Mouse (Mus musculus) liver, embryonic 11.5 days (tissue): Measurements from ENCODE around the gene Rest. TPM values are rescaled to one million over a fixed set of nuclear protein-coding genes. Genes with fewer than 3 reads are reported as not detected.

Experiments
- ATAC-seq: fragments of 200-750 bp; cut with Nextera tagmentation; replicated peaks from 2 replicates; pipeline ENCODE4 v1.8.0; 2017; ENCODE audit warnings: moderate number of reproducible peaks, mild to moderate bottlenecking, moderate TSS enrichment, moderate library complexity; ENCODE audit not compliant: low FRiP score
- DNase-seq: peaks from one replicate; pipeline ENCODE4 v3.0.0-alpha.2; 2017; ENCODE audit warnings: low spot score
- H3K27ac ChIP-seq: fragments of 300-500 bp; sonication (generic); 2 replicates; pipeline ENCODE4 v1.5.1; 2014; ENCODE audit warnings: mild to moderate bottlenecking, low read depth, low read length, control low read depth
- H3K27me3 ChIP-seq: fragments of 300-500 bp; sonication (generic); replicated peaks from 2 replicates; pipeline ENCODE4 v1.6.1; 2014; ENCODE audit warnings: low read length, mixed read lengths; ENCODE audit not compliant: control insufficient read depth, insufficient read depth
- H3K36me3 ChIP-seq: fragments of 300-500 bp; sonication (generic); 2 replicates; pipeline ENCODE4 v1.6.1; 2014; ENCODE audit warnings: mild to moderate bottlenecking, low read length, moderate library complexity, mixed read lengths; ENCODE audit not compliant: control insufficient read depth, insufficient read depth
- H3K4me1 ChIP-seq: fragments of 300-500 bp; sonication (generic); replicated peaks from 2 replicates; pipeline ENCODE4 v1.6.1; 2014; ENCODE audit warnings: low read length, mixed read lengths; ENCODE audit not compliant: control insufficient read depth, insufficient read depth
- H3K4me2 ChIP-seq: fragments of 300-500 bp; sonication (generic); 2 replicates; pipeline ENCODE4 v1.6.1; 2014; ENCODE audit warnings: mild to moderate bottlenecking, control low read depth, moderate library complexity
- H3K4me3 ChIP-seq: fragments of 300-500 bp; sonication (generic); 2 replicates; pipeline ENCODE4 v1.5.1; 2014; ENCODE audit warnings: low read depth, low read length, control low read depth
- H3K9ac ChIP-seq: fragments of 300-500 bp; sonication (generic); 2 replicates; pipeline ENCODE4 v1.6.1; 2014; ENCODE audit warnings: low read depth, low read length, control low read depth
- H3K9me3 ChIP-seq: fragments of 300-500 bp; sonication (generic); 2 replicates; pipeline ENCODE4 v1.6.1; 2016; ENCODE audit warnings: low read length, inconsistent platforms, mixed read lengths; ENCODE audit not compliant: control insufficient read depth
- WGBS: fragments of 180-500 bp; shearing (Covaris S2); extraction: QIAGEN DNeasy Blood & Tissue Kit; methylation state at CpG from one replicate; pipeline ENCODE4 v1.1.7; 2014; 5-methylcytosine and 5-hydroxymethylcytosine counted together
- polyA plus RNA-seq: library from polyadenylated mRNA; unstranded; fragments of >200 nt; fragmentation: Nextera tagmentation; extraction: Ambion mirVana; gene quantifications from 2 replicates; pipeline ENCODE4 v1.2.1, GENCODE M21; 2014

Gene Rest
- polyA plus RNA-seq, 1 experiment from 2014 or later = 22.7 TPM

GRCm38 (mm10) chr5:77257603-77258002 lies 7.7 kb upstream of the Rest start:
- ATAC-seq (no peak), DNase-seq (no peak)
- no peak overlapping the region for H3K4me2 ChIP-seq
- no peaks in the 10 kb centered on the region for H3K4me1 ChIP-seq
- H3K27ac ChIP-seq = no peak overlapping the region
- no peaks in the 10 kb centered on the region for H3K27me3 ChIP-seq
- no peaks in the 10 kb centered on the region for H3K36me3 ChIP-seq
- H3K4me3 ChIP-seq = no peak overlapping the region
- WGBS = 65% methylated on average over 3 of the region's 3 CpGs
- no peak overlapping the region for H3K9ac ChIP-seq
- H3K9me3 ChIP-seq = no peaks in the 10 kb centered on the region

GRCm38 (mm10) chr5:77259315-77259714 lies 6.0 kb upstream of the Rest start:
- H3K36me3 ChIP-seq = no peaks in the 10 kb centered on the region
- no peak for DNase-seq
- H3K4me1 ChIP-seq = no peaks in the 10 kb centered on the region
- no peak overlapping the region for H3K27ac ChIP-seq
- H3K4me3 ChIP-seq = no peak overlapping the region
- H3K27me3 ChIP-seq = no peaks in the 10 kb centered on the region
- H3K4me2 ChIP-seq = no peak overlapping the region
- no peak for ATAC-seq
- no peaks in the 10 kb centered on the region for H3K9me3 ChIP-seq
- no peak overlapping the region for H3K9ac ChIP-seq

GRCm38 (mm10) chr5:77260141-77260540 lies 5.2 kb upstream of the Rest start:
- no peak overlapping the region for H3K9ac ChIP-seq
- no peaks in the 10 kb centered on the region for H3K36me3 ChIP-seq
- H3K4me2 ChIP-seq = no peak overlapping the region
- no peak overlapping the region for H3K27ac ChIP-seq
- no peak overlapping the region for H3K4me3 ChIP-seq
- DNase-seq = no peak
- no peaks in the 10 kb centered on the region; the same call in 1 of the 2 replicates for H3K4me1 ChIP-seq
- ATAC-seq = no peak
- no peaks in the 10 kb centered on the region for H3K9me3 ChIP-seq
- WGBS = 46% methylated on average over 6 of the region's 6 CpGs
- no peaks in the 10 kb centered on the region for H3K27me3 ChIP-seq

GRCm38 (mm10) chr5:77261137-77261536 lies 4.2 kb upstream of the Rest start:
- Histone ChIP-seq H3K4me3 (no peak overlapping the region), H3K4me1 (no peaks in the 10 kb centered on the region; the same call in 1 of the 2 replicates), H3K27me3 (no peaks in the 10 kb centered on the region), H3K36me3 (no peaks in the 10 kb centered on the region), H3K9me3 (no peaks in the 10 kb centered on the region), H3K9ac (no peak overlapping the region), H3K4me2 (no peak overlapping the region), H3K27ac (no peak overlapping the region)
- no peak for DNase-seq
- no peak for ATAC-seq
- WGBS = 52% methylated on average over 4 of the region's 4 CpGs

- DNase-seq = no peak
- Histone ChIP-seq H3K27me3 (no peaks in the 10 kb centered on the region), H3K4me3 (no peak overlapping the region), H3K9me3 (no peaks in the 10 kb centered on the region), H3K9ac (no peak overlapping the region), H3K4me1 (no peaks in the 10 kb centered on the region; the same call in 1 of the 2 replicates), H3K27ac (no peak overlapping the region), H3K36me3 (no peaks in the 10 kb centered on the region), H3K4me2 (no peak overlapping the region)
- 85% methylated on average over 5 of the region's 5 CpGs for WGBS
- no peak for ATAC-seq
Observed at GRCm38 (mm10) chr5:77262105-77262504, 3.2 kb upstream of the Rest start.

GRCm38 (mm10) chr5:77265671-77266065 lies 377 bp downstream of the Rest start:
- peak overlapping the region; percentile 89 for H3K4me3 ChIP-seq
- H3K4me1 ChIP-seq = peaks cover 3% of the 10 kb centered on the region; the same call in 1 of the 2 replicates
- peak overlapping the region; percentile 90 for H3K9ac ChIP-seq
- ATAC-seq (peak; percentile 84), DNase-seq (no peak)
- peak overlapping the region; percentile 78 for H3K4me2 ChIP-seq
- peaks cover 23% of the 10 kb centered on the region for H3K36me3 ChIP-seq
- 2% methylated on average over 38 of the region's 53 CpGs for WGBS
- no peaks in the 10 kb centered on the region for H3K9me3 ChIP-seq
- H3K27ac ChIP-seq = peak overlapping the region; percentile 97
- no peaks in the 10 kb centered on the region for H3K27me3 ChIP-seq

GRCm38 (mm10) chr5:77266066-77266885 lies 985 bp downstream of the Rest start:
- ATAC-seq = peak; percentile 60
- under 1% methylated on average over 70 of the region's 87 CpGs for WGBS

GRCm38 (mm10) chr5:77266886-77267401 lies 1.7 kb downstream of the Rest start:
- peak overlapping the region; percentile 97 for H3K27ac ChIP-seq

More at GRCm38 (mm10) chr5:77266066-77266885, 985 bp downstream of the Rest start:
- Histone ChIP-seq H3K4me2 (peak overlapping the region; percentile 78), H3K4me1 (peaks cover 3% of the 10 kb centered on the region; the same call in 1 of the 2 replicates), H3K9ac (peak overlapping the region; percentile 90), H3K27me3 (no peaks in the 10 kb centered on the region), H3K36me3 (peaks cover 28% of the 10 kb centered on the region), H3K9me3 (no peaks in the 10 kb centered on the region), H3K27ac (peak overlapping the region; percentile 97), H3K4me3 (peak overlapping the region; percentile 89)
- DNase-seq = peak; percentile 76

More at GRCm38 (mm10) chr5:77266886-77267401, 1.7 kb downstream of the Rest start:
- no peak for DNase-seq
- H3K36me3 ChIP-seq = peaks cover 31% of the 10 kb centered on the region
- WGBS = 1% methylated on average over 11 of the region's 11 CpGs
- peak overlapping the region; percentile 78 for H3K4me2 ChIP-seq
- H3K4me1 ChIP-seq = peaks cover 3% of the 10 kb centered on the region; the same call in 1 of the 2 replicates
- H3K9ac ChIP-seq = peak overlapping the region; percentile 90
- H3K4me3 ChIP-seq = peak overlapping the region; percentile 89
- no peaks in the 10 kb centered on the region for H3K27me3 ChIP-seq
- H3K9me3 ChIP-seq = no peaks in the 10 kb centered on the region
- ATAC-seq = no peak
